Mouse (Mus musculus) heart, embryonic 15.5 days (tissue): ENCODE measurements around the gene Zfp341. TPM values are rescaled to one million over a fixed set of nuclear protein-coding genes. Genes with fewer than 3 reads are reported as not detected.

Experiments
- ATAC-seq: fragments of 200-750 bp; cut with Nextera tagmentation; replicated peaks from 2 replicates; pipeline ENCODE4 v1.8.0; 2017; ENCODE audit warnings: low read depth, moderate TSS enrichment; ENCODE audit not compliant: insufficient number of reproducible peaks, insufficient read depth, low FRiP score
- H3K27ac ChIP-seq: fragments of 300-500 bp; sonication (generic); 2 replicates; pipeline ENCODE4 v1.5.1; 2015; ENCODE audit warnings: mild to moderate bottlenecking, inconsistent platforms
- H3K27me3 ChIP-seq: fragments of 300-500 bp; sonication (generic); 2 replicates; pipeline ENCODE4 v1.6.1; 2015; ENCODE audit warnings: inconsistent platforms
- H3K36me3 ChIP-seq: fragments of 300-500 bp; sonication (generic); 2 replicates; pipeline ENCODE4 v1.6.1; 2015; ENCODE audit warnings: mild to moderate bottlenecking, inconsistent platforms
- H3K4me1 ChIP-seq: fragments of 300-500 bp; sonication (generic); replicated peaks from 2 replicates; pipeline ENCODE4 v1.6.1; 2015; ENCODE audit warnings: inconsistent platforms
- H3K4me2 ChIP-seq: fragments of 300-500 bp; sonication (generic); 2 replicates; pipeline ENCODE4 v1.6.1; 2015; ENCODE audit warnings: inconsistent platforms, mild to moderate bottlenecking, moderate library complexity
- H3K4me3 ChIP-seq: fragments of 300-500 bp; sonication (generic); 2 replicates; pipeline ENCODE4 v1.5.1; 2015; ENCODE audit warnings: mild to moderate bottlenecking, inconsistent platforms
- H3K9ac ChIP-seq: fragments of 300-500 bp; sonication (generic); 2 replicates; pipeline ENCODE4 v1.6.1; 2015; ENCODE audit warnings: mild to moderate bottlenecking, inconsistent platforms
- H3K9me3 ChIP-seq: fragments of 300-500 bp; sonication (generic); replicated peaks from 2 replicates; pipeline ENCODE4 v1.6.1; 2016; ENCODE audit warnings: inconsistent platforms
- WGBS: fragments of 180-500 bp; shearing (Covaris S2); methylation state at CpG from one replicate; pipeline ENCODE4 v1.1.7; 2015; ENCODE audit warnings: mixed read lengths; 5-methylcytosine and 5-hydroxymethylcytosine counted together
- polyA plus RNA-seq: library from polyadenylated mRNA; unstranded; fragments of >200 nt; fragmentation: Nextera tagmentation; extraction: Ambion mirVana; gene quantifications from 2 replicates; pipeline ENCODE4 v1.2.1, GENCODE M21; 2015

Zfp341 gene
- polyA plus RNA-seq, 1 experiment from 2014 or later, result 0.53 TPM

GRCm38 (mm10) chr2:154614841-154615576, 1.9 kb downstream of the Zfp341 start:
- ATAC-seq, result no peak
- Histone ChIP-seq H3K27ac (peak overlapping the region; percentile 95), H3K36me3 (no peaks in the 10 kb centered on the region), H3K4me2 (peak overlapping the region; percentile 83), H3K27me3 (no peaks in the 10 kb centered on the region), H3K4me1 (peaks cover 10% of the 10 kb centered on the region), H3K9me3 (no peaks in the 10 kb centered on the region), H3K9ac (no peak overlapping the region), H3K4me3 (peak overlapping the region; percentile 6; the same call in 1 of the 2 replicates)
- 60% methylated on average over 19 of the region's 19 CpGs for WGBS

GRCm38 (mm10) chr2:154615674-154616073, 2.6 kb downstream of the Zfp341 start:
- Histone ChIP-seq H3K9ac (no peak overlapping the region), H3K36me3 (no peaks in the 10 kb centered on the region), H3K27me3 (no peaks in the 10 kb centered on the region), H3K9me3 (no peaks in the 10 kb centered on the region), H3K27ac (peak overlapping the region; percentile 34; the same call in 1 of the 2 replicates), H3K4me2 (peak overlapping the region; percentile 83; the same call in 1 of the 2 replicates), H3K4me3 (no peak overlapping the region), H3K4me1 (peaks cover 10% of the 10 kb centered on the region)
- no peak for ATAC-seq
- WGBS, result 68% methylated on average over 5 of the region's 5 CpGs

- Histone ChIP-seq H3K4me3 (no peak overlapping the region), H3K9ac (no peak overlapping the region), H3K27me3 (no peaks in the 10 kb centered on the region), H3K9me3 (no peaks in the 10 kb centered on the region), H3K36me3 (no peaks in the 10 kb centered on the region), H3K4me2 (no peak overlapping the region), H3K4me1 (peaks cover 10% of the 10 kb centered on the region), H3K27ac (no peak overlapping the region)
- no peak for ATAC-seq
- 86% methylated on average over 3 of the region's 3 CpGs for WGBS
These were observed 4.0 kb downstream of the Zfp341 start for GRCm38 (mm10) chr2:154617061-154617460.

GRCm38 (mm10) chr2:154621684-154622083, 8.6 kb downstream of the Zfp341 start:
- Histone ChIP-seq H3K36me3 (peaks cover 8% of the 10 kb centered on the region; the same call in 1 of the 2 replicates), H3K9ac (no peak overlapping the region)
- 65% methylated on average over 5 of the region's 5 CpGs for whole genome bisulfite sequencing

GRCm38 (mm10) chr2:154624137-154624536, 11.0 kb downstream of the Zfp341 start:
- Histone ChIP-seq H3K4me1 (no peaks in the 10 kb centered on the region), H3K4me2 (no peak overlapping the region), H3K9me3 (no peaks in the 10 kb centered on the region), H3K36me3 (peaks cover 8% of the 10 kb centered on the region; the same call in 1 of the 2 replicates), H3K27me3 (no peaks in the 10 kb centered on the region), H3K4me3 (no peak overlapping the region), H3K27ac (no peak overlapping the region), H3K9ac (no peak overlapping the region)
- no peak for ATAC-seq

More at GRCm38 (mm10) chr2:154621684-154622083, 8.6 kb downstream of the Zfp341 start:
- Histone ChIP-seq H3K4me1 (no peaks in the 10 kb centered on the region), H3K4me2 (no peak overlapping the region), H3K27ac (no peak overlapping the region), H3K9me3 (no peaks in the 10 kb centered on the region), H3K4me3 (no peak overlapping the region), H3K27me3 (no peaks in the 10 kb centered on the region)
- ATAC-seq, result no peak

GRCm38 (mm10) chr2:154630531-154630930, 17.4 kb downstream of the Zfp341 start:
- no peak overlapping the region for H3K9ac ChIP-seq
- WGBS, result 76% methylated on average over 5 of the region's 5 CpGs
- H3K9me3 ChIP-seq, result no peaks in the 10 kb centered on the region
- no peaks in the 10 kb centered on the region for H3K36me3 ChIP-seq
- no peaks in the 10 kb centered on the region for H3K27me3 ChIP-seq
- no peak overlapping the region for H3K4me2 ChIP-seq
- no peak overlapping the region for H3K4me3 ChIP-seq
- no peak for ATAC-seq
- no peak overlapping the region for H3K27ac ChIP-seq
- no peaks in the 10 kb centered on the region for H3K4me1 ChIP-seq

GRCm38 (mm10) chr2:154632203-154632780, 19.2 kb downstream of the Zfp341 start:
- no peak overlapping the region for H3K4me3 ChIP-seq
- H3K9me3 ChIP-seq, result no peaks in the 10 kb centered on the region
- ATAC-seq, result no peak
- no peak overlapping the region for H3K4me2 ChIP-seq
- no peaks in the 10 kb centered on the region for H3K36me3 ChIP-seq
- H3K4me1 ChIP-seq, result no peaks in the 10 kb centered on the region
- 85% methylated on average over 16 of the region's 16 CpGs for WGBS
- no peak overlapping the region for H3K27ac ChIP-seq
- no peaks in the 10 kb centered on the region for H3K27me3 ChIP-seq
- H3K9ac ChIP-seq, result no peak overlapping the region

- no peak overlapping the region for H3K4me2 ChIP-seq
- ATAC-seq, result no peak
- H3K27ac ChIP-seq, result no peak overlapping the region
- H3K36me3 ChIP-seq, result peaks cover 5% of the 10 kb centered on the region
- H3K27me3 ChIP-seq, result no peaks in the 10 kb centered on the region
- no peaks in the 10 kb centered on the region for H3K4me1 ChIP-seq
- no peaks in the 10 kb centered on the region for H3K9me3 ChIP-seq
- WGBS, result 87% methylated on average over 5 of the region's 5 CpGs
- H3K4me3 ChIP-seq, result no peak overlapping the region
- H3K9ac ChIP-seq, result no peak overlapping the region
These were observed 20.1 kb downstream of the Zfp341 start for GRCm38 (mm10) chr2:154633039-154633742.

GRCm38 (mm10) chr2:154633876-154634644, 21.0 kb downstream of the Zfp341 start:
- Histone ChIP-seq H3K4me1 (no peaks in the 10 kb centered on the region), H3K9me3 (no peaks in the 10 kb centered on the region), H3K27ac (no peak overlapping the region), H3K9ac (no peak overlapping the region), H3K4me2 (no peak overlapping the region), H3K36me3 (peaks cover 12% of the 10 kb centered on the region), H3K27me3 (no peaks in the 10 kb centered on the region), H3K4me3 (no peak overlapping the region)
- ATAC-seq, result no peak
- WGBS, result 86% methylated on average over 9 of the region's 9 CpGs

- no peaks in the 10 kb centered on the region for H3K4me1 ChIP-seq
- WGBS, result 73% methylated on average over 2 of the region's 2 CpGs
- no peak overlapping the region for H3K4me2 ChIP-seq
- ATAC-seq, result no peak
- no peaks in the 10 kb centered on the region for H3K9me3 ChIP-seq
- peaks cover 14% of the 10 kb centered on the region for H3K36me3 ChIP-seq
- H3K27me3 ChIP-seq, result no peaks in the 10 kb centered on the region
- no peak overlapping the region for H3K27ac ChIP-seq
- no peak overlapping the region for H3K4me3 ChIP-seq
- H3K9ac ChIP-seq, result no peak overlapping the region
These were observed 22.7 kb downstream of the Zfp341 start for GRCm38 (mm10) chr2:154635826-154636225.

GRCm38 (mm10) chr2:154638521-154638920, 25.4 kb downstream of the Zfp341 start:
- H3K36me3 ChIP-seq, result peaks cover 17% of the 10 kb centered on the region

More at GRCm38 (mm10) chr2:154638521-154638920, 25.4 kb downstream of the Zfp341 start:
- H3K27ac ChIP-seq, result no peak overlapping the region
- no peaks in the 10 kb centered on the region; the same call in 1 of the 2 replicates for H3K4me1 ChIP-seq
- no peak for ATAC-seq
- 91% methylated on average over 3 of the region's 3 CpGs for WGBS
- no peaks in the 10 kb centered on the region for H3K27me3 ChIP-seq
- no peak overlapping the region for H3K4me3 ChIP-seq
- H3K9ac ChIP-seq, result no peak overlapping the region
- no peaks in the 10 kb centered on the region for H3K9me3 ChIP-seq
- no peak overlapping the region for H3K4me2 ChIP-seq
